ENCODE assay signal across 25 mouse cellular contexts in the genomic region with DNA sequence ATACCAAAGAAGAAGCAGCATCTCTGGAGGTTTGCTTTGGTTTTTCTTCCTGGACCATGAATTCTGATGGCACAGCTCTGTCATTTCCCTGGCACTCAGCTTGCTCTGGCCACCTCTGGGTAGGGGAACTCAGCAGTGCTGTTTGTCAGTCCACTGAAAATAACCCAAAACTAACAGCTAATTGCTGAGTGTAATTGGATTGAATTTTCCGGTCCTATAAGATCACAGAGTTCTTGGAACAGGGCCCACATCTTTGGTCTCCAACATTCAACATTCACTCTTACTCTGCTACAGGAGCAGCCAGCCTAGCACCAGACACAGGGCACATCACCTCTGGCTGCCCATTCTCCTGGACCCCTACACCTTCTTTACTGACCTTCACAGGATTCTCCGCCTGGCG.
DNase-seq lines count a peak whose midpoint lies in the region; ATAC-seq and TF ChIP-seq lines count a peak whose summit lies in the region.
"Had no signal": no experiment of that assay in that cellular context is flagged by ENCODE, and none has a peak within 500 bp of the region (broad histone marks: within the 10 kb centered on the region; RNA-seq: fewer than 3 reads in every experiment).

No protein-coding gene starts in this region.

- no peak overlapping the region for H3K9ac ChIP-seq in hindbrain, postnatal 0 days (replicated peaks; ENCODE audit: low read length)
- no peak overlapping the region for H3K9ac ChIP-seq in hindbrain, embryonic 16.5 days (ENCODE audit: low read depth, low read length)
- no peak overlapping the region for H3K9ac ChIP-seq in midbrain, embryonic 14.5 days (replicated peaks; ENCODE audit: low read length)
- H3K9ac ChIP-seq: embryonic facial prominence, embryonic 15.5 days; forebrain, embryonic 13.5 days; limb, embryonic 15.5 days; liver, embryonic 13.5 days; lung, embryonic 15.5 days; stomach, embryonic 15.5 days had no signal

- WGBS in hindbrain, postnatal 0 days = 39% methylated on average over 3 of the region's 3 CpGs
- 61% methylated on average over 3 of the region's 3 CpGs for WGBS in hindbrain, embryonic 16.5 days
- WGBS in midbrain, embryonic 14.5 days = 49% methylated on average over 3 of the region's 3 CpGs

- H3K4me1 ChIP-seq in hindbrain, postnatal 0 days (ENCODE audit: insufficient read depth, low read length) = no peaks in the 10 kb centered on the region
- 0 out of 2 replicates have a peak, but pooled peaks cover 2% of the 10 kb centered on the region for H3K4me1 ChIP-seq in hindbrain, embryonic 16.5 days (ENCODE audit: control insufficient read depth, insufficient read depth, low read depth, low read length)
- no peaks in the 10 kb centered on the region for H3K4me1 ChIP-seq in midbrain, embryonic 14.5 days (ENCODE audit: control insufficient read depth, insufficient read depth, low read length)
- H3K4me1 ChIP-seq: embryonic facial prominence, embryonic 10.5 days; embryonic facial prominence, embryonic 15.5 days; limb, embryonic 10.5 days; limb, embryonic 15.5 days; liver, embryonic 13.5 days; lung, embryonic 15.5 days; megakaryocyte, embryonic 14.5 days; stomach, embryonic 15.5 days had no signal

- no peaks in the 10 kb centered on the region for H3K9me3 ChIP-seq in hindbrain, postnatal 0 days (ENCODE audit: low read length)
- no peaks in the 10 kb centered on the region for H3K9me3 ChIP-seq in hindbrain, embryonic 16.5 days (ENCODE audit: control insufficient read depth, low read length)
- no peaks in the 10 kb centered on the region for H3K9me3 ChIP-seq in midbrain, embryonic 14.5 days (ENCODE audit: control insufficient read depth, low read length)
- H3K9me3 ChIP-seq: embryonic facial prominence, embryonic 10.5 days; embryonic facial prominence, embryonic 15.5 days; forebrain, embryonic 13.5 days; limb, embryonic 10.5 days; limb, embryonic 15.5 days; lung, embryonic 15.5 days; stomach, embryonic 15.5 days had no signal

- TF ChIP-seq CTCF in hindbrain, postnatal 0 days (IDR thresholded peaks at IDR 0.05; ENCODE audit: low read depth) = no peak

- H3K4me2 ChIP-seq in hindbrain, postnatal 0 days (ENCODE audit: low read depth, low read length) = no peak overlapping the region
- no peak overlapping the region for H3K4me2 ChIP-seq in hindbrain, embryonic 16.5 days (ENCODE audit: low read length)
- no peak overlapping the region for H3K4me2 ChIP-seq in midbrain, embryonic 14.5 days (ENCODE audit: low read length)
- H3K4me2 ChIP-seq: embryonic facial prominence, embryonic 15.5 days; forebrain, embryonic 13.5 days; limb, embryonic 15.5 days; liver, embryonic 13.5 days; lung, embryonic 15.5 days; stomach, embryonic 15.5 days had no signal

- H3K4me3 ChIP-seq in hindbrain, postnatal 0 days (ENCODE audit: low read length) = no peak overlapping the region
- H3K4me3 ChIP-seq in hindbrain, embryonic 16.5 days (ENCODE audit: low read length) = no peak overlapping the region
- H3K4me3 ChIP-seq in midbrain, embryonic 14.5 days (replicated peaks; ENCODE audit: low read depth, low read length) = no peak overlapping the region
- H3K4me3 ChIP-seq: embryonic facial prominence, embryonic 10.5 days; embryonic facial prominence, embryonic 15.5 days; forebrain, embryonic 13.5 days; limb, embryonic 10.5 days; limb, embryonic 15.5 days; liver, embryonic 13.5 days; lung, embryonic 15.5 days; megakaryocyte, embryonic 14.5 days; stomach, embryonic 15.5 days had no signal

- no peak overlapping the region for H3K27ac ChIP-seq in hindbrain, postnatal 0 days
- H3K27ac ChIP-seq in hindbrain, embryonic 16.5 days (ENCODE audit: low read depth, low read length) = no peak overlapping the region
- no peak overlapping the region for H3K27ac ChIP-seq in midbrain, embryonic 14.5 days (replicated peaks; ENCODE audit: low read depth, low read length)
- H3K27ac ChIP-seq: embryonic facial prominence, embryonic 10.5 days; embryonic facial prominence, embryonic 15.5 days; forebrain, embryonic 13.5 days; kidney, postnatal 0 days; limb, embryonic 10.5 days; limb, embryonic 15.5 days; liver, embryonic 13.5 days; lung, embryonic 15.5 days; stomach, embryonic 15.5 days had no signal

- ATAC-seq in hindbrain, postnatal 0 days = no peak
- ATAC-seq in hindbrain, embryonic 16.5 days = no peak
- ATAC-seq in midbrain, embryonic 14.5 days (ENCODE audit: low FRiP score, low TSS enrichment) = no peak
- ATAC-seq: CD4-positive, CD25-positive, alpha-beta regulatory T cell, adult 4 months; forebrain, embryonic 13.5 days; intestine, embryonic 16.5 days had no signal

- H3K27me3 ChIP-seq in hindbrain, postnatal 0 days (ENCODE audit: insufficient read depth, low read length) = no peaks in the 10 kb centered on the region
- H3K27me3 ChIP-seq in hindbrain, embryonic 16.5 days (replicated peaks; ENCODE audit: control insufficient read depth, insufficient read depth, low read length) = no peaks in the 10 kb centered on the region
- no peaks in the 10 kb centered on the region for H3K27me3 ChIP-seq in midbrain, embryonic 14.5 days (ENCODE audit: control insufficient read depth, insufficient read depth, low read length)
- H3K27me3 ChIP-seq: embryonic facial prominence, embryonic 15.5 days; forebrain, embryonic 13.5 days; limb, embryonic 15.5 days; liver, embryonic 13.5 days; lung, embryonic 15.5 days; megakaryocyte, embryonic 14.5 days; stomach, embryonic 15.5 days had no signal

- peaks cover 7% of the 10 kb centered on the region; the same call in 1 of the 2 replicates for H3K36me3 ChIP-seq in hindbrain, postnatal 0 days (ENCODE audit: insufficient read depth, low read length)
- H3K36me3 ChIP-seq in hindbrain, embryonic 16.5 days (ENCODE audit: control insufficient read depth, insufficient read depth, low read length) = no peaks in the 10 kb centered on the region
- H3K36me3 ChIP-seq in midbrain, embryonic 14.5 days (ENCODE audit: control insufficient read depth, insufficient read depth, low read length) = peaks cover 6% of the 10 kb centered on the region
- H3K36me3 ChIP-seq: embryonic facial prominence, embryonic 10.5 days; embryonic facial prominence, embryonic 15.5 days; limb, embryonic 10.5 days; limb, embryonic 15.5 days; liver, embryonic 13.5 days; lung, embryonic 15.5 days; stomach, embryonic 15.5 days had no signal

- peak; percentile 54 for DNase-seq in hindbrain, postnatal 0 days (ENCODE audit: low spot score)
- peak; percentile 36 for DNase-seq in lung, postnatal 10 days
- DNase-seq in lung, postnatal 14 days = no peak
- DNase-seq in Muller cell, postnatal 12 days (ENCODE audit: inconsistent ontology term) = peak; percentile 67
- DNase-seq in midbrain, embryonic 14.5 days = peak; percentile 40
- no peak for DNase-seq in cerebellum, postnatal 25 days
- DNase-seq: adrenal gland, postnatal 36 days; cerebellum, adult 2 months; cerebellum, postnatal 14 days; kidney, adult 8-10 months; kidney, postnatal 4 days; liver, embryonic 13.5 days; right cerebral cortex, postnatal 25 days had no signal

Comparison
In these comparisons a context has a peak if more than half of its experiments do, and no peak if none do; other contexts are left out.
1. DNase-seq: peak in hindbrain, postnatal 0 days (single experiment), lung, postnatal 10 days (single experiment), Muller cell, postnatal 12 days (single experiment) and midbrain, embryonic 14.5 days (single experiment); none in lung, postnatal 14 days (single experiment) and cerebellum, postnatal 25 days (0 of 2).